Mouse (Mus musculus): ENCODE data around the gene Smarcal1. TPM values are rescaled to one million over a fixed set of nuclear protein-coding genes. Genes with fewer than 3 reads are reported as not detected.
A peak's percentile ranks its signal among the peaks of the same experiment; 100 is the strongest.

Smarcal1 gene
- polyA plus RNA-seq, 1 experiment from 2014 or later: 20.0 TPM

DNA sequence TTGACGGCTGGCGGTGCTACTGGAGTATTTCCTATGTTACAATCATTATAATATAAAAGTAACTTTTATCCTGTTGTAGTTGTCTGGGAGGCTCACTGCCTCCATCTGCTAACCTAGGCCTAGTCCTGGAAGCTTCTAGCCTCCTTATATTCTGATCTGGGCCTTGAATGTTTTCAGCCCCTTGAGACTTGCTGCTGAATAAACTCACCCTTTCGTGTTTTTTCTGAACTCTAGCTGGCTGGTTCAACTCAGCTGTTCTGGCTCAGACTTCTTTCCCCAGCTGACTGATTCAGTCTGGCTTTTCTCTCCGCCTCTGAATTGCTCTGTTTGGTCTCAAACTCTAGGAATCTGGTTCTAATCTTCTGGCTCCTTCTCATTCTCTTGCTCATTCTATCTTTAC is 855 bp downstream of the Smarcal1 start:
- Histone ChIP-seq H3K27ac (ENCODE audit: low read length) (peak overlapping the region; percentile 87), H3K4me3 (ENCODE audit: low read length) (peak overlapping the region; percentile 89), H3K27me3 (ENCODE audit: control insufficient read depth, insufficient read depth, low read length) (no peaks in the 10 kb centered on the region), H3K4me2 (ENCODE audit: low read depth, low read length) (peak overlapping the region; percentile 68), H3K4me1 (ENCODE audit: control insufficient read depth, insufficient read depth, low read length) (peaks cover 15% of the 10 kb centered on the region), H3K9me3 (replicated peaks; ENCODE audit: control insufficient read depth, low read length) (no peaks in the 10 kb centered on the region), H3K36me3 (ENCODE audit: control insufficient read depth, insufficient read depth) (peaks cover 22% of the 10 kb centered on the region), H3K9ac (ENCODE audit: low read length) (peak overlapping the region; percentile 84)
- no peak for ATAC-seq (replicated peaks; ENCODE audit: extremely low read depth, insufficient read depth, low FRiP score)
- 70% methylated on average over 4 of the region's 4 CpGs for WGBS

DNA sequence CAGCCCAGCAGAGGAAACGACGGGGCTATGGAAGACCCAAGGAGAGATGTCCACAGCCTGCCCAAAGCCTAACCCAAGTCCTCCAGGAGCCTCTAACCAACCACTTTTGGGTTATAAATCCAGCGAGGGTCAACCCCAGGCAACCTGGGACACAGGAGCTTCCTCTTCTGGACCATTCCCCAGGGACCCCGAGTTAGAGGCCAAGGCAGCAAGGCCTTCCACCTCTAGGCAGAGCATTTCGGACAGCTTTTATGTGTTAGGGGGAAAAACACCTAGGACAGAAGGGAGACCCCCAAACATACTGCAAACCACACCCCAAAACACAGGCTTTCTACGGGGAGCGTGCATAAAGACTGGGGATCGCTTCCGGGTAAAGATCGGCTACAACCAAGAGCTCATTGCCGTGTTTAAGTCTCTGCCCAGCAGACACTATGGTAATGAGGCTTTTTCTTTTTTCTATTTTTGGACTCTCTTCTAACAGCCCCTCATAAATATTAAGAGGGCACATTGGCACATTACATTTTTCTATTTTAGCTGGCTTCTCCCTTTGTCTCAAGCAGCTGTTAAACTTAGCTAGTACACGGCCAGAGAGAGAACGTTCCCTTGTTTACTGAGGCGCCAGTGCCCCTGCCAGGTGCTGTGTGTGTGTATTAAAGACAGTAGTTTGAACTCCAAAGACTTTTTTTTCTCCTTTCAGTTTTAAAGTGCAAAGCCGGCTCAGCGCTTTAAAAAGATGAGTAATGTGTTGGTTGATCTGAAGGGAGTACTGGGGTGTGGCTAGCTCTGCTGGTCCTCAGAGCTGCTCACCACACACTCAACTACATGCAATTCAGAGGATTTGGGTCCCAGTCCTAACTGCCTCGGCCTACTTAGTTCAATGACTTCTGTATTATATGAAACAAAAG is 3.2 kb downstream of the Smarcal1 start:
- no peak overlapping the region for H3K4me2 ChIP-seq (ENCODE audit: low read depth, low read length)
- ATAC-seq (replicated peaks; ENCODE audit: extremely low read depth, insufficient read depth, low FRiP score): no peak

DNA sequence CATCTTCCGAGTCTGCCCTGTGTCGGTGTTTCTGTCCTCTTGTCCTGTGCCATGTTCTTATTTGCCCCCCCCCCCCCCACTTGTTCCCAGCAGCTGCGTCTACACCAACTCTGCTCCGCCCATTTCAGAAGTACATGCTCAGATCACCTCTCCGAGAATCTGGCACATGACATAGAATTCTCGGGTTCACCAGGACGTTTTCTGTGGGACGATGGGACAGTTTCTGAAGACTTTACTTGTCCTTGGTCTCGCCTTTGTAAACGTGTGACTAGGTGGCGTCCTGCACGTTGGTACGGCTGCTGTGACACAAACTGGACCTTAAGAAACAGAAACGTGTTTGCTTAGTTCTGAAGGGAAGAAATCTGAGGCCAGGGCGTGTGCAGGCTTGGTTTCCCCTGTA is 4.5 kb downstream of the Smarcal1 start:
- Histone ChIP-seq H3K36me3 (ENCODE audit: control insufficient read depth, insufficient read depth) (peaks cover 39% of the 10 kb centered on the region), H3K27ac (ENCODE audit: low read length) (no peak overlapping the region), H3K9ac (ENCODE audit: low read length) (no peak overlapping the region), H3K27me3 (ENCODE audit: control insufficient read depth, insufficient read depth, low read length) (no peaks in the 10 kb centered on the region), H3K4me3 (ENCODE audit: low read length) (no peak overlapping the region), H3K9me3 (replicated peaks; ENCODE audit: control insufficient read depth, low read length) (no peaks in the 10 kb centered on the region), H3K4me2 (ENCODE audit: low read depth, low read length) (no peak overlapping the region), H3K4me1 (ENCODE audit: control insufficient read depth, insufficient read depth, low read length) (peaks cover 14% of the 10 kb centered on the region)
- no peak for ATAC-seq (replicated peaks; ENCODE audit: extremely low read depth, insufficient read depth, low FRiP score)
- WGBS: 88% methylated on average over 15 of the region's 15 CpGs

More for the DNA sequence above, 3.2 kb downstream of the Smarcal1 start:
- H3K4me3 ChIP-seq (ENCODE audit: low read length): no peak overlapping the region
- no peak overlapping the region for H3K27ac ChIP-seq (ENCODE audit: low read length)
- peaks cover 32% of the 10 kb centered on the region for H3K36me3 ChIP-seq (ENCODE audit: control insufficient read depth, insufficient read depth)
- no peaks in the 10 kb centered on the region for H3K9me3 ChIP-seq (replicated peaks; ENCODE audit: control insufficient read depth, low read length)
- WGBS: 85% methylated on average over 17 of the region's 17 CpGs
- H3K4me1 ChIP-seq (ENCODE audit: control insufficient read depth, insufficient read depth, low read length): peaks cover 15% of the 10 kb centered on the region
- no peaks in the 10 kb centered on the region for H3K27me3 ChIP-seq (ENCODE audit: control insufficient read depth, insufficient read depth, low read length)
- no peak overlapping the region for H3K9ac ChIP-seq (ENCODE audit: low read length)

DNA sequence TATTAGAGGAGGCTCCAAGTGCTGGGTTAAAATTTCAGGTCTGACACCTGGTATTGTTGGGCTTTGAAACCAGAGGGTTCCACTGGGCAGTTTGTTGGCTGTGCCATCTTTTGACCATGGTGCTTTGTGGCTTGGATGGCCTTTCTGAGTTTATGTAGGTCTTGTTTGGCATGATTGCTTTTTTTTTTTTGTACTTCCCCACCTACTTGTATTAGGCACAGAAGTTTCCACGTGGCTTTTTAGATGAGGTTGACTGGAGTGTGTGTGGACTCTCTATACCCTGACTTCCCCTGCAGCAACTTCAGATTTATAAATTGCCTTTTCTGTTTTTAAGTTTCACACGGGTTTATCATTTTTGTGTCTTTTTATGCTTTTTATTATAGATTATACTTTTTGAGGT is 5.7 kb downstream of the Smarcal1 start:
- Histone ChIP-seq H3K9ac (ENCODE audit: low read length) (no peak overlapping the region), H3K27ac (ENCODE audit: low read length) (no peak overlapping the region), H3K4me3 (ENCODE audit: low read length) (no peak overlapping the region), H3K4me1 (ENCODE audit: control insufficient read depth, insufficient read depth, low read length) (peaks cover 23% of the 10 kb centered on the region), H3K9me3 (replicated peaks; ENCODE audit: control insufficient read depth, low read length) (no peaks in the 10 kb centered on the region), H3K36me3 (ENCODE audit: control insufficient read depth, insufficient read depth) (peaks cover 39% of the 10 kb centered on the region), H3K4me2 (ENCODE audit: low read depth, low read length) (no peak overlapping the region), H3K27me3 (ENCODE audit: control insufficient read depth, insufficient read depth, low read length) (no peaks in the 10 kb centered on the region)
- ATAC-seq (replicated peaks; ENCODE audit: extremely low read depth, insufficient read depth, low FRiP score): no peak
- WGBS: 84% methylated on average over 2 of the region's 2 CpGs

DNA sequence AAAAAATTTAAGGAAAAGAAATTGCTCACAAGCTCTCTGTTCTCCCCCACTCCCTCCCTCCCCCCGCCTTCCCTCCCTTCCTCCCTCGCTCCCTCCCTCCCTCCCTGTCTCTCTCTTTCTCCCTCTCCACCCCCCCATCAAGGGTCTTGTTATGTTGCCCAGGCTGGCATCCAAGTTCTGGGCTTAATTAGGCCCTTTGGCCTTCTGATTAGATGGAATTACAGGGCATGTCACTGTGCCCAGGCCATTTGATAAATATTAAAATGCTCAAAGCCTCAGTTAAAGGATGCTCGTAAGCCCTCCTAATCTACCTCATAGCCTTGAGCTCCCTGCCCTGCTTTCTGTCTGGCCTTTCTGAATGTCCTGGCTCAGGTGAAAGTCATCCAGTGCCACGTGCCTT is 7.6 kb downstream of the Smarcal1 start:
- peaks cover 14% of the 10 kb centered on the region for H3K4me1 ChIP-seq (ENCODE audit: control insufficient read depth, insufficient read depth, low read length)
- H3K9ac ChIP-seq (ENCODE audit: low read length): no peak overlapping the region
- H3K27me3 ChIP-seq (ENCODE audit: control insufficient read depth, insufficient read depth, low read length): no peaks in the 10 kb centered on the region
- ATAC-seq (replicated peaks; ENCODE audit: extremely low read depth, insufficient read depth, low FRiP score): no peak
- no peak overlapping the region for H3K4me3 ChIP-seq (ENCODE audit: low read length)
- H3K36me3 ChIP-seq (ENCODE audit: control insufficient read depth, insufficient read depth): peaks cover 44% of the 10 kb centered on the region
- H3K4me2 ChIP-seq (ENCODE audit: low read depth, low read length): no peak overlapping the region
- H3K27ac ChIP-seq (ENCODE audit: low read length): no peak overlapping the region
- no peaks in the 10 kb centered on the region for H3K9me3 ChIP-seq (replicated peaks; ENCODE audit: control insufficient read depth, low read length)
- 57% methylated on average over 4 of the region's 4 CpGs for WGBS

DNA sequence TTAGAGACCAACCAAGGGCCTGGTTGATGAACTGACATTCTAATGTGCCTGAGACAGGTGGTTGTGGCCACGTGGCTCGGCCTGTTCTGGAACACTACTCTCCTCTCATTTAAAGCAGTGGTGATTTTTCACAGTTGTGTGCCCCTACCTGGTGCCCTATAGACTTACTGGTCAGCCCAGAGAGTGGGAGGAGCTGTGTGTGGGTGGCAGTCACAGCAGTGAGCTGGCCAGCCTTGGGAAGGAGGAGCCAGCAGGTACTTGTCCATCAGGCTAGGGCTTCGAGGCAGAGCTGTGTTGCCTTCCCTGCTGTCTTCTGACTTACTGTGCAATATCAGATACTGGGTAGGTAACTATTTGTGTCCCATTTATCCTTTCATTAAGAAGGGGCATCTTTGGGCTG is 9.3 kb downstream of the Smarcal1 start:
- Histone ChIP-seq H3K4me3 (ENCODE audit: low read length) (no peak overlapping the region), H3K4me2 (ENCODE audit: low read depth, low read length) (no peak overlapping the region), H3K36me3 (ENCODE audit: control insufficient read depth, insufficient read depth) (peaks cover 47% of the 10 kb centered on the region), H3K9me3 (replicated peaks; ENCODE audit: control insufficient read depth, low read length) (no peaks in the 10 kb centered on the region), H3K27ac (ENCODE audit: low read length) (no peak overlapping the region; the same call in 1 of the 2 replicates), H3K9ac (ENCODE audit: low read length) (no peak overlapping the region), H3K4me1 (ENCODE audit: control insufficient read depth, insufficient read depth, low read length) (peaks cover 14% of the 10 kb centered on the region), H3K27me3 (ENCODE audit: control insufficient read depth, insufficient read depth, low read length) (no peaks in the 10 kb centered on the region)
- no peak for ATAC-seq (replicated peaks; ENCODE audit: extremely low read depth, insufficient read depth, low FRiP score)
- 88% methylated on average over 3 of the region's 3 CpGs for WGBS

DNA sequence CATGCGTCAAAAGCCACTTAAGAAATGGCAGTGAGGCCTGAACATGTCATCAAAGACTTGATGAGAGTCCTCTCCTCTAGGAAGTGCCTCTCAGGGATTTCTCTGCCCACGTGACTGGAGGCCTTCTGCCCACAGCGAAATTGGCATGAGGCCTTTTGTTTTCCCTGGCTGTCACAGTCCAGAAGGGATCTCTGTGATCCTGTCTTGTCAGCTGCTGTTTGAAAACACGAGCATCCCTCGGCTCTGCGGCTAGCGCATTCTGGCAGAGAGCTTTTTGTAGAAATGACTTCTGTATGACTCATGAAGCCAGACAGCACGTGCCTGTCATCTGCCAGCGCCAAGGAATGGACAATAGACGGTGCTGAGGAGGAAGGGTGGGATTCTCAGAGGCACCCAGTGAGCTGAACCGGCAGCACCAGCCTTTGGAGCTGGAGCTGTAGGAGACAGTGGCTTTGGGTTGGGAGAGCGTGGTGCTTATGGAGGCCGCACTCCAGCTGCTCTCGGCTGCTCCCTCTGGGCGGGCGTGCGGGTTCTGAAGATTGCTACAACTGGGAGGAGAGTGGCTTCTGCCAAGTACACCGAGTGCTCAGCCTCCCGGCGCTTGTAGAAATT is 10.4 kb downstream of the Smarcal1 start:
- Histone ChIP-seq H3K9me3 (replicated peaks; ENCODE audit: control insufficient read depth, low read length) (no peaks in the 10 kb centered on the region), H3K27me3 (ENCODE audit: control insufficient read depth, insufficient read depth, low read length) (no peaks in the 10 kb centered on the region), H3K27ac (ENCODE audit: low read length) (peak overlapping the region; percentile 92), H3K9ac (ENCODE audit: low read length) (peak overlapping the region; percentile 54), H3K4me3 (ENCODE audit: low read length) (no peak overlapping the region), H3K36me3 (ENCODE audit: control insufficient read depth, insufficient read depth) (peaks cover 46% of the 10 kb centered on the region), H3K4me1 (ENCODE audit: control insufficient read depth, insufficient read depth, low read length) (peaks cover 17% of the 10 kb centered on the region), H3K4me2 (ENCODE audit: low read depth, low read length) (peak overlapping the region; percentile 21; the same call in 1 of the 2 replicates)
- 43% methylated on average over 20 of the region's 20 CpGs for WGBS
- ATAC-seq (replicated peaks; ENCODE audit: extremely low read depth, insufficient read depth, low FRiP score): peak; percentile 62

DNA sequence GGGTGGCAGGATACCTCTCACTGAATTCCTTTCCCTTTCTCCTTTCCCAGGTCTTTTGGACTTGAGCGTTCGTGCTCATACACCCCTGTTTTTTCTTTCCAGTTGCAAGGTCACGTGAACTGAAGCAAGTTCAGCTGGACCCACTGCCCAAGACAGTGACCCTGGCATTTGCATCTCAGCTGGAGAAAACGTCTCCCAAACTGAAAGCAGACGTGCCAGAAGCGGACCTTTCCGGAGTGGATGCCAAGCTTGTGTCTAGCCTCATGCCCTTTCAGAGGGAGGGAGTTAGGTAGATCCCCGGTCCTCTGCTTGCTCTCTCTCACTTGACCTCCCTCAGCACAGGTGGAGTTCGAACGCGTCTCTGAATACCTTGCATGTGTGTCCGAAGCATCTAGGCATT is 12.6 kb downstream of the Smarcal1 start:
- Histone ChIP-seq H3K36me3 (ENCODE audit: control insufficient read depth, insufficient read depth) (peaks cover 38% of the 10 kb centered on the region), H3K27me3 (ENCODE audit: control insufficient read depth, insufficient read depth, low read length) (no peaks in the 10 kb centered on the region), H3K27ac (ENCODE audit: low read length) (no peak overlapping the region), H3K4me1 (ENCODE audit: control insufficient read depth, insufficient read depth, low read length) (peaks cover 39% of the 10 kb centered on the region), H3K9me3 (replicated peaks; ENCODE audit: control insufficient read depth, low read length) (no peaks in the 10 kb centered on the region), H3K4me3 (ENCODE audit: low read length) (no peak overlapping the region), H3K9ac (ENCODE audit: low read length) (no peak overlapping the region), H3K4me2 (ENCODE audit: low read depth, low read length) (no peak overlapping the region)
- ATAC-seq (replicated peaks; ENCODE audit: extremely low read depth, insufficient read depth, low FRiP score): no peak
- whole genome bisulfite sequencing: 93% methylated on average over 12 of the region's 12 CpGs

DNA sequence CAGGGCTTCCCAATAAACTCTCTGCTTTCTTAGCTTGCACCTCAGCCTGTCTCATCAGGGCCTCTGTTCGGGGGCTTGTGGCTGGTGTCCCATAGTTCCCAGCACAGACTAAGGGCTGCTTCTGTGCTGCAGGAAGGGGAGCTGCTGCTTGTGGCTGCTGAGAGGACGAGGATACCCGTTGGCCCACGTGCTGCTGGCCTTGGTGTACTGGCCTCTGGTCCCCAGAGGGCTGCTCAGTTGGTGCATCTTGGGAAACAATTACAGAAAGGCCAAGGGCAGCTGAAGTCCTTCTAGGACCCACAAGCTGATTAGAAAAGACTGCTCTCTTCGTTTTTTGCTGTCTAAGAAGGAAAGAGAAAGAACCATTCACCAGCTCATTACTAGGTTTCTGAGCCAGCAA is 13.2 kb downstream of the Smarcal1 start:
- Histone ChIP-seq H3K9me3 (replicated peaks; ENCODE audit: control insufficient read depth, low read length) (no peaks in the 10 kb centered on the region), H3K27me3 (ENCODE audit: control insufficient read depth, insufficient read depth, low read length) (no peaks in the 10 kb centered on the region), H3K9ac (ENCODE audit: low read length) (no peak overlapping the region), H3K27ac (ENCODE audit: low read length) (no peak overlapping the region), H3K4me1 (ENCODE audit: control insufficient read depth, insufficient read depth, low read length) (peaks cover 44% of the 10 kb centered on the region), H3K4me3 (ENCODE audit: low read length) (no peak overlapping the region), H3K36me3 (ENCODE audit: control insufficient read depth, insufficient read depth) (peaks cover 38% of the 10 kb centered on the region), H3K4me2 (ENCODE audit: low read depth, low read length) (no peak overlapping the region)
- 80% methylated on average over 5 of the region's 5 CpGs for WGBS
- no peak for ATAC-seq (replicated peaks; ENCODE audit: extremely low read depth, insufficient read depth, low FRiP score)
